Mouse (Mus musculus): ENCODE measurements at regions not wholly inside any gene's neighbourhood (a gene's known extent, or its start where the extent isn't known, plus 50 kb on each side); places are given as distances from the start of the nearest gene placed in this dataset.

GRCm38 (mm10) chr9:103813791-103814190 lies 52.2 kb upstream of the Tmem108 start:
- Histone ChIP-seq H3ac (ENCODE audit: control insufficient read depth, insufficient read length, low read depth) (no peak overlapping the region), H3K36me3 (ENCODE audit: control insufficient read depth, insufficient read depth) (no peaks in the 10 kb centered on the region), H3K79me3 (ENCODE audit: low read depth) (no peaks in the 10 kb centered on the region), H3K27me3 (ENCODE audit: control insufficient read depth, insufficient read depth, insufficient read length) (no peaks in the 10 kb centered on the region), H3K4me3 (ENCODE audit: insufficient read depth, poor library complexity, severe bottlenecking) (no peak overlapping the region), H3K79me2 (ENCODE audit: control insufficient read depth, insufficient read depth) (no peaks in the 10 kb centered on the region)
- TF ChIP-seq USF1 (IDR thresholded peaks at IDR 0.05; ENCODE audit: low read depth) (no peak), FOSL1 (IDR thresholded peaks at IDR 0.05; ENCODE audit: insufficient read depth, low read length, poor library complexity, severe bottlenecking) (no peak), CEBPB (IDR thresholded peaks at IDR 0.05; ENCODE audit: low read depth) (no peak), MYOG (IDR thresholded peaks at IDR 0.05; ENCODE audit: control insufficient read depth, extremely low read depth, insufficient read length) (no peak), CTCF (IDR thresholded peaks at IDR 0.05; ENCODE audit: control insufficient read depth, insufficient read depth, insufficient read length) (no peak), MAX (IDR thresholded peaks at IDR 0.05) (no peak), MYOD1 (IDR thresholded peaks at IDR 0.05; ENCODE audit: control insufficient read depth, insufficient read length, low read depth) (no peak)

GRCm38 (mm10) chr9:103818998-103819397 lies 57.4 kb upstream of the Tmem108 start:
- H3K79me2 ChIP-seq (ENCODE audit: control insufficient read depth, insufficient read depth), result no peaks in the 10 kb centered on the region
- H3ac ChIP-seq (ENCODE audit: control insufficient read depth, insufficient read length, low read depth), result no peak overlapping the region
- no peaks in the 10 kb centered on the region for H3K27me3 ChIP-seq (ENCODE audit: control insufficient read depth, insufficient read depth, insufficient read length)
- H3K36me3 ChIP-seq (ENCODE audit: control insufficient read depth, insufficient read depth), result no peaks in the 10 kb centered on the region
- no peaks in the 10 kb centered on the region for H3K79me3 ChIP-seq (ENCODE audit: low read depth)
- H3K4me3 ChIP-seq (ENCODE audit: insufficient read depth, poor library complexity, severe bottlenecking), result no peak overlapping the region
- peak; percentile 13 for TF ChIP-seq MYOD1 (IDR thresholded peaks at IDR 0.05; ENCODE audit: control insufficient read depth, insufficient read length, low read depth)
- TF ChIP-seq CTCF (IDR thresholded peaks at IDR 0.05; ENCODE audit: control insufficient read depth, insufficient read depth, insufficient read length), result no peak

- TF ChIP-seq CEBPB (IDR thresholded peaks at IDR 0.05; ENCODE audit: low read depth) (no peak), USF1 (IDR thresholded peaks at IDR 0.05; ENCODE audit: low read depth) (no peak), MYOG (IDR thresholded peaks at IDR 0.05; ENCODE audit: control insufficient read depth, extremely low read depth, insufficient read length) (no peak), MAX (IDR thresholded peaks at IDR 0.05) (no peak), CTCF (IDR thresholded peaks at IDR 0.05; ENCODE audit: control insufficient read depth, insufficient read depth, insufficient read length) (no peak), FOSL1 (IDR thresholded peaks at IDR 0.05; ENCODE audit: insufficient read depth, low read length, poor library complexity, severe bottlenecking) (no peak), MYOD1 (IDR thresholded peaks at IDR 0.05; ENCODE audit: control insufficient read depth, insufficient read length, low read depth) (no peak)
- H3ac ChIP-seq (ENCODE audit: control insufficient read depth, insufficient read length, low read depth), result no peak overlapping the region
- H3K79me3 ChIP-seq (ENCODE audit: low read depth), result no peaks in the 10 kb centered on the region
- H3K36me3 ChIP-seq (ENCODE audit: control insufficient read depth, insufficient read depth), result no peaks in the 10 kb centered on the region
- no peaks in the 10 kb centered on the region for H3K27me3 ChIP-seq (ENCODE audit: control insufficient read depth, insufficient read depth, insufficient read length)
- no peaks in the 10 kb centered on the region for H3K79me2 ChIP-seq (ENCODE audit: control insufficient read depth, insufficient read depth)
- no peak overlapping the region for H3K4me3 ChIP-seq (ENCODE audit: insufficient read depth, poor library complexity, severe bottlenecking)
Observed at GRCm38 (mm10) chr9:103821632-103822031, 60.0 kb upstream of the Tmem108 start.

- no peaks in the 10 kb centered on the region for H3K79me2 ChIP-seq (ENCODE audit: control insufficient read depth, insufficient read depth)
- H3K4me3 ChIP-seq (ENCODE audit: insufficient read depth, poor library complexity, severe bottlenecking), result no peak overlapping the region
- H3ac ChIP-seq (ENCODE audit: control insufficient read depth, insufficient read length, low read depth), result no peak overlapping the region
- H3K36me3 ChIP-seq (ENCODE audit: control insufficient read depth, insufficient read depth), result no peaks in the 10 kb centered on the region
- no peaks in the 10 kb centered on the region for H3K27me3 ChIP-seq (ENCODE audit: control insufficient read depth, insufficient read depth, insufficient read length)
- TF ChIP-seq FOSL1 (IDR thresholded peaks at IDR 0.05; ENCODE audit: insufficient read depth, low read length, poor library complexity, severe bottlenecking) (no peak), MYOD1 (IDR thresholded peaks at IDR 0.05; ENCODE audit: control insufficient read depth, insufficient read length, low read depth) (no peak), USF1 (IDR thresholded peaks at IDR 0.05; ENCODE audit: low read depth) (no peak), MYOG (IDR thresholded peaks at IDR 0.05; ENCODE audit: control insufficient read depth, extremely low read depth, insufficient read length) (no peak), CEBPB (IDR thresholded peaks at IDR 0.05; ENCODE audit: low read depth) (no peak), CTCF (IDR thresholded peaks at IDR 0.05; ENCODE audit: control insufficient read depth, insufficient read depth, insufficient read length) (no peak), MAX (IDR thresholded peaks at IDR 0.05) (no peak)
- H3K79me3 ChIP-seq (ENCODE audit: low read depth), result no peaks in the 10 kb centered on the region
Observed at GRCm38 (mm10) chr9:103823491-103823890, 61.9 kb upstream of the Tmem108 start.

- no peak for TF ChIP-seq USF1 (IDR thresholded peaks at IDR 0.05; ENCODE audit: low read depth)
- no peak for TF ChIP-seq CEBPB (IDR thresholded peaks at IDR 0.05; ENCODE audit: low read depth)
- TF ChIP-seq MAX (IDR thresholded peaks at IDR 0.05), result no peak
- no peak for TF ChIP-seq MYOG (IDR thresholded peaks at IDR 0.05; ENCODE audit: control insufficient read depth, extremely low read depth, insufficient read length)
- TF ChIP-seq CTCF (IDR thresholded peaks at IDR 0.05; ENCODE audit: control insufficient read depth, insufficient read depth, insufficient read length), result no peak
- no peak for TF ChIP-seq FOSL1 (IDR thresholded peaks at IDR 0.05; ENCODE audit: insufficient read depth, low read length, poor library complexity, severe bottlenecking)
- H3K36me3 ChIP-seq (ENCODE audit: control insufficient read depth, insufficient read depth), result no peaks in the 10 kb centered on the region
- H3K27me3 ChIP-seq (ENCODE audit: control insufficient read depth, insufficient read depth, insufficient read length), result no peaks in the 10 kb centered on the region
- no peak overlapping the region for H3ac ChIP-seq (ENCODE audit: control insufficient read depth, insufficient read length, low read depth)
- H3K79me2 ChIP-seq (ENCODE audit: control insufficient read depth, insufficient read depth), result no peaks in the 10 kb centered on the region
- H3K79me3 ChIP-seq (ENCODE audit: low read depth), result no peaks in the 10 kb centered on the region
- no peak overlapping the region for H3K4me3 ChIP-seq (ENCODE audit: insufficient read depth, poor library complexity, severe bottlenecking)
Observed at GRCm38 (mm10) chr9:103841199-103841598, 79.6 kb upstream of the Tmem108 start.

- no peak overlapping the region for H3K4me3 ChIP-seq (ENCODE audit: insufficient read depth, poor library complexity, severe bottlenecking)
- TF ChIP-seq CEBPB (IDR thresholded peaks at IDR 0.05; ENCODE audit: low read depth) (no peak), USF1 (IDR thresholded peaks at IDR 0.05; ENCODE audit: low read depth) (no peak), FOSL1 (IDR thresholded peaks at IDR 0.05; ENCODE audit: insufficient read depth, low read length, poor library complexity, severe bottlenecking) (no peak), MAX (IDR thresholded peaks at IDR 0.05) (no peak), CTCF (IDR thresholded peaks at IDR 0.05; ENCODE audit: control insufficient read depth, insufficient read depth, insufficient read length) (no peak), MYOG (IDR thresholded peaks at IDR 0.05; ENCODE audit: control insufficient read depth, extremely low read depth, insufficient read length) (no peak), MYOD1 (IDR thresholded peaks at IDR 0.05; ENCODE audit: control insufficient read depth, insufficient read length, low read depth) (no peak)
- no peak overlapping the region for H3ac ChIP-seq (ENCODE audit: control insufficient read depth, insufficient read length, low read depth)
- no peaks in the 10 kb centered on the region for H3K79me3 ChIP-seq (ENCODE audit: low read depth)
- H3K36me3 ChIP-seq (ENCODE audit: control insufficient read depth, insufficient read depth), result no peaks in the 10 kb centered on the region
- H3K27me3 ChIP-seq (ENCODE audit: control insufficient read depth, insufficient read depth, insufficient read length), result no peaks in the 10 kb centered on the region
- no peaks in the 10 kb centered on the region for H3K79me2 ChIP-seq (ENCODE audit: control insufficient read depth, insufficient read depth)
Observed at GRCm38 (mm10) chr9:103843836-103844235, 82.2 kb upstream of the Tmem108 start.

All from C2C12 (cell line).